In the genomic region with DNA sequence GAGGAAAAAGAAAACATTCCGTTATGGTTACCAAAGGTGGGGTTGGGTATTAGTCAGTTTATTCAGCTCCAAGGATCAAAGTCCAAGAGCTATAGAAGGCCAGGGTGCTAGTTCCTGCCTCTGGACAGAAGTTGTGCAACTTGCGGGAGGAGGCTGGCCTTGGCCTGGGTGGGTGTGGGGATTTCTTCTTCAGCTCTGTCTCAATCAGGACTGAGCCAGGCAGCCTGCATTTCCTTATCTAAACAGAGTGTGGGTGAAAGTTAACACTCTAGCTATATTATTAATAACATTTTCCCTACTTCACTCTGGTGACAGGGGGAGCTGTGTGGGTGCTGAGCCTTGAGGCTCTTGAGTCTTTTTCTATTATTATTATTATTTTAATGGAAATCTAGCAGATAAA, we compare ENCODE assay signal across 8 mouse cellular contexts. TPM values are rescaled to one million over a fixed set of nuclear protein-coding genes. Genes with fewer than 3 reads are reported as not detected.
A peak's percentile ranks its signal among the peaks of the same experiment; 100 is the strongest.
DNase-seq lines count a peak whose midpoint lies in the region; ATAC-seq lines count a peak whose summit lies in the region.

No protein-coding gene starts in this region.

- peak; percentile 32 to 45 for DNase-seq in spleen, postnatal 36 days (ENCODE audit: low spot score in 2 of 2)
- no peak for DNase-seq in spleen, adult 18-20 months
- DNase-seq in fat pad, adult 2 months (ENCODE audit: extremely low read depth, low read depth, low spot score): peak; percentile 73
- peak; percentile 80 to 85 for DNase-seq in lung, adult 18-20 months
- DNase-seq in yolk sac, embryonic 10.5 days (ENCODE audit: low spot score): peak; percentile 90
- no peak for DNase-seq in layer of hippocampus, postnatal 36 days
- no peak for DNase-seq in left cerebral cortex, adult 8-10 months (ENCODE audit: low spot score in 2 of 2)

- ATAC-seq in cerebellum, adult (ENCODE audit: insufficient number of reproducible peaks, low FRiP score, low TSS enrichment): no peak

RNA-seq across cellular contexts. Expression of a gene that starts 12.6 kb away (rescaled TPM):
- 100 to 1,000 TPM; 148 to 168 TPM for total RNA-seq in layer of hippocampus, postnatal 36 days (2021)
- total RNA-seq in left cerebral cortex, adult 8-10 months (2022): 100 to 1,000 TPM; 171 to 219 (median 193) TPM

RNA-seq across cellular contexts. Expression of a gene that starts 21.3 kb away (rescaled TPM):
- 100 to 1,000 TPM; 372 to 396 TPM for total RNA-seq in layer of hippocampus, postnatal 36 days (2021)
- 100 to 1,000 TPM; 426 to 437 (median 430) TPM for total RNA-seq in left cerebral cortex, adult 8-10 months (2022)

RNA-seq across cellular contexts. Expression of a gene that starts 35.4 kb away (rescaled TPM):
- 10 to 100 TPM; 16.1 to 18.3 TPM for total RNA-seq in layer of hippocampus, postnatal 36 days (2021)
- total RNA-seq in left cerebral cortex, adult 8-10 months (2022): 10 to 100 TPM; 14.0 to 18.4 (median 14.8) TPM

RNA-seq across cellular contexts. Expression of a gene that starts 35.5 kb away (rescaled TPM):
- total RNA-seq in layer of hippocampus, postnatal 36 days (2021): 1 to 10 TPM; 2.8 to 5.3 TPM
- 1 to 10 TPM; 4.3 to 8.4 (median 6.3) TPM for total RNA-seq in left cerebral cortex, adult 8-10 months (2022)

RNA-seq across cellular contexts. Expression of a gene that starts 45.0 kb away (rescaled TPM):
- 10 to 100 TPM; 34.5 to 35.9 TPM for total RNA-seq in layer of hippocampus, postnatal 36 days (2021)
- total RNA-seq in left cerebral cortex, adult 8-10 months (2022): 10 to 100 TPM; 26.8 to 28.5 (median 27.2) TPM

Comparison
In these comparisons a context has a peak if more than half of its experiments do, and no peak if none do; other contexts are left out.
1. DNase-seq: peak in spleen, postnatal 36 days (2 of 2), fat pad, adult 2 months (single experiment), lung, adult 18-20 months (2 of 2) and yolk sac, embryonic 10.5 days (single experiment); none in spleen, adult 18-20 months (0 of 2), layer of hippocampus, postnatal 36 days (0 of 2) and left cerebral cortex, adult 8-10 months (0 of 2).